Mouse (Mus musculus) T-helper 1 cell (primary cell): ENCODE results near the gene Zfp968.
"Not testable (repeated sequence)": the region's sequence is repeated elsewhere in the genome, so short reads cannot be mapped to it uniquely, and the experiment has no call there.

Experiments
- in situ Hi-C: fragments of 300-600 bp; cut with MboI, MseI; formaldehyde crosslinking; loops from one replicate; pipeline ENCODE4 v1.15.1; 2025; ENCODE audit warnings: high pct_unique_total_duplicates

Zfp968 gene

DNA sequence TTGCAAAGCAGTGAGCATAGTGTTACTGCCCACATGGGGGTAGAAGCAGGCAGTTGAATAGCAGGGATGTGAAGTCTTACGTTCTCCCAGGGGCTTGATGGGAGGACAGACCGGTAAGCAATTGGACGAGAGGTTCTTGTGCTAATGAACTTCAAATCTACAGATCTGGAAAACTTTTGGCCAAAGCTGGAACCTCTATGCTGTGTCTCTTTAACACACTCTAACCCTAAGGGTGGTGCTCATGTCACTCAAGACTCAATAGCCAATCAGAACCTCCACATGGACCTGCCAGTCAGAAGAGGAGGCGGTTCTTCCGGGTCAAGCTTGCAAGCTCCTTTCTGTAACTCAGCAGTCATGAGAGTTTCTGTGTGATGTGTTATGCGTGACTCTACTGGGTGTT, at the start of gene Zfp968:
Gene Zfp968 (plus strand): TSS at position 301 of the 400 bp plus-strand sequence.
- in situ Hi-C loops: not testable (repeated sequence)

DNA sequence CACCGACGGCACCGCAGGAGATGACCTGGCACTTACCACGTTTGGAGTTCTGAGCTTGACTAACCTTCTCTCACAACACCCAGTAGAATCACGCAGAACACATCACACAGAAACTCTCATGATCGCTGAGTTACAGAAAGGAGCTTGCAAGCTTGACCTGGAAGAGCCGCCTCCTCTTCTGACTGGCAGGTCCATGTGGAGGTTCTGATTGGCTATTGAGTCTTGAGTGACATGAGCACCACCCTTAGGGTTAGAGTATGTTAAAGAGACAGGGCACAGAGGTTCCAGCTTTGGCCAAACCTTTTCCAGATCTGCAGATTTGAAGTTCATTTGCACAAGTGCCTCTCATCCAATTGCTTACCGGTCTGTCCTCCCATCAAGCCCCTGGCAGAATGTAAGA, 34.1 kb upstream of the Zfp968 start, which contains the start of gene Gm4631:
Gene Gm4631 (minus strand): TSS at position 101 of the 400 bp plus-strand sequence.
- in situ Hi-C loops: loop anchor here (25.0 kb wide), 1 partner anchor 1874 kb away; the partner anchor contains the start of gene Gm14410
